Comparison of ENCODE assay signal across 27 mouse cellular contexts in the genomic region with DNA sequence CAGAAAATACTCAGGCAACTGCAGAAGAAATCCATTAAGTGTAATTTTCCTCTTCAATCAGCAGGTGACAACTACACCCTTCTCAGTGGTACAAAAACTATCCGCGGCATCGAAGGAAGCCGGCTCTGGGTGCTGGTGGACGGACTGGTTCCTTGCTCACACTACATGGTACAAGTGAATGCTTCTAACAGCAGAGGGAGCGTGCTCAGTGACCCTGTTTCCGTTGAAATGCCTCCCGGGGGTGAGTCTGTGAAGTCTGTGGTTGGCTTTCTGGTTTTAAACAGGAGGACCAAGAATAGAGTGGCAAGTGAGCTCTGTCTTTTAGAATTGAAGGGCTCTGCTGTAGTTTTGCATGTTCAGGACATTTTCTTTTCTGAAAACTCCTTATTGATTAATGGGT.
DNase-seq lines count a peak whose midpoint lies in the region; ATAC-seq and TF ChIP-seq lines count a peak whose summit lies in the region.
"Had no signal": no experiment of that assay in that cellular context is flagged by ENCODE, and none has a peak within 500 bp of the region (broad histone marks: within the 10 kb centered on the region; RNA-seq: fewer than 3 reads in every experiment).

No protein-coding gene starts in this region.

- peak; percentile 19; the same call in 1 of the 2 replicates for TF ChIP-seq CTCF in stomach, postnatal 0 days (IDR thresholded peaks at IDR 0.05; ENCODE audit: low read depth)

- H3K4me1 ChIP-seq in embryonic facial prominence, embryonic 14.5 days (ENCODE audit: control insufficient read depth, insufficient read depth, low read length), result no peaks in the 10 kb centered on the region
- peaks cover 12% of the 10 kb centered on the region for H3K4me1 ChIP-seq in embryonic facial prominence, embryonic 10.5 days
- peaks cover 24% of the 10 kb centered on the region for H3K4me1 ChIP-seq in megakaryocyte, embryonic 14.5 days
- H3K4me1 ChIP-seq in limb, embryonic 13.5 days, result peaks cover 11% of the 10 kb centered on the region
- H3K4me1 ChIP-seq in stomach, postnatal 0 days (replicated peaks; ENCODE audit: control insufficient read depth, insufficient read depth), result no peaks in the 10 kb centered on the region
- no peaks in the 10 kb centered on the region for H3K4me1 ChIP-seq in forebrain, embryonic 13.5 days
- H3K4me1 ChIP-seq: forebrain, embryonic 15.5 days; hindbrain, embryonic 10.5 days; hindbrain, embryonic 15.5 days; kidney, embryonic 15.5 days; midbrain, embryonic 12.5 days; neural tube, embryonic 13.5 days had no signal

- DNase-seq in embryonic facial prominence, embryonic 14.5 days (ENCODE audit: low spot score), result peak; percentile 44
- DNase-seq in embryonic facial prominence, embryonic 10.5 days (ENCODE audit: low spot score), result no peak
- DNase-seq in stomach, postnatal 0 days (ENCODE audit: low spot score), result no peak
- DNase-seq: adrenal gland, postnatal 14 days; cerebellum, adult 11-12 months; cerebellum, adult 9-11 months; gastrocnemius, adult 2 months; gastrocnemius, postnatal 36 days; heart, postnatal 10 days; kidney, adult 11 months; right cerebral cortex, postnatal 25 days; thymus, adult 18-20 months; thymus, postnatal 4 days had no signal

- no peak overlapping the region for H3K9ac ChIP-seq in embryonic facial prominence, embryonic 14.5 days (ENCODE audit: low read depth, low read length)
- no peak overlapping the region for H3K9ac ChIP-seq in limb, embryonic 13.5 days
- H3K9ac ChIP-seq in stomach, postnatal 0 days (ENCODE audit: low read length), result no peak overlapping the region
- no peak overlapping the region for H3K9ac ChIP-seq in forebrain, embryonic 13.5 days
- H3K9ac ChIP-seq: forebrain, embryonic 15.5 days; heart, embryonic 13.5 days; hindbrain, embryonic 15.5 days; kidney, embryonic 15.5 days; midbrain, embryonic 12.5 days; neural tube, embryonic 13.5 days had no signal

- no peak overlapping the region for H3K4me2 ChIP-seq in embryonic facial prominence, embryonic 14.5 days (ENCODE audit: low read depth, low read length)
- H3K4me2 ChIP-seq in limb, embryonic 13.5 days (replicated peaks), result 0 out of 2 replicates have a peak overlapping the region, but pooled peaks have one; percentile 7
- H3K4me2 ChIP-seq in stomach, postnatal 0 days (replicated peaks; ENCODE audit: low read depth), result no peak overlapping the region
- no peak overlapping the region for H3K4me2 ChIP-seq in forebrain, embryonic 13.5 days
- H3K4me2 ChIP-seq: forebrain, embryonic 15.5 days; heart, embryonic 13.5 days; hindbrain, embryonic 15.5 days; kidney, embryonic 15.5 days; midbrain, embryonic 12.5 days; neural tube, embryonic 13.5 days had no signal

- no peak for TF ChIP-seq EP300 in stomach, postnatal 0 days (optimal IDR thresholded peaks at IDR 0.05)

- H3K9me3 ChIP-seq in embryonic facial prominence, embryonic 14.5 days (ENCODE audit: control insufficient read depth, low read length), result no peaks in the 10 kb centered on the region
- peaks cover 6% of the 10 kb centered on the region for H3K9me3 ChIP-seq in embryonic facial prominence, embryonic 10.5 days
- no peaks in the 10 kb centered on the region; the same call in 1 of the 2 replicates for H3K9me3 ChIP-seq in megakaryocyte, embryonic 14.5 days
- H3K9me3 ChIP-seq in limb, embryonic 13.5 days, result no peaks in the 10 kb centered on the region
- no peaks in the 10 kb centered on the region for H3K9me3 ChIP-seq in stomach, postnatal 0 days (ENCODE audit: control insufficient read depth, low read length)
- no peaks in the 10 kb centered on the region for H3K9me3 ChIP-seq in forebrain, embryonic 13.5 days (replicated peaks)
- H3K9me3 ChIP-seq: forebrain, embryonic 15.5 days; heart, embryonic 13.5 days; hindbrain, embryonic 15.5 days; kidney, embryonic 15.5 days; midbrain, embryonic 12.5 days; neural tube, embryonic 13.5 days had no signal

- H3K27me3 ChIP-seq in embryonic facial prominence, embryonic 14.5 days (replicated peaks; ENCODE audit: control insufficient read depth, insufficient read depth, low read length), result no peaks in the 10 kb centered on the region
- no peaks in the 10 kb centered on the region for H3K27me3 ChIP-seq in embryonic facial prominence, embryonic 10.5 days (replicated peaks; ENCODE audit: low read depth, poor library complexity, severe bottlenecking)
- H3K27me3 ChIP-seq in megakaryocyte, embryonic 14.5 days (replicated peaks), result no peaks in the 10 kb centered on the region
- H3K27me3 ChIP-seq in limb, embryonic 13.5 days, result peaks cover 5% of the 10 kb centered on the region; the same call in 1 of the 2 replicates
- no peaks in the 10 kb centered on the region for H3K27me3 ChIP-seq in stomach, postnatal 0 days (ENCODE audit: control insufficient read depth, insufficient read depth, low read length)
- H3K27me3 ChIP-seq in forebrain, embryonic 13.5 days, result no peaks in the 10 kb centered on the region
- H3K27me3 ChIP-seq: forebrain, embryonic 15.5 days; heart, embryonic 13.5 days; hindbrain, embryonic 15.5 days; kidney, embryonic 15.5 days; midbrain, embryonic 12.5 days; neural tube, embryonic 13.5 days had no signal

- H3K27ac ChIP-seq in embryonic facial prominence, embryonic 14.5 days (replicated peaks; ENCODE audit: low read depth, low read length), result no peak overlapping the region
- no peak overlapping the region for H3K27ac ChIP-seq in embryonic facial prominence, embryonic 10.5 days (replicated peaks)
- H3K27ac ChIP-seq in limb, embryonic 13.5 days, result no peak overlapping the region
- H3K27ac ChIP-seq in stomach, postnatal 0 days (replicated peaks), result no peak overlapping the region
- H3K27ac ChIP-seq in forebrain, embryonic 13.5 days, result no peak overlapping the region
- H3K27ac ChIP-seq: forebrain, embryonic 15.5 days; gastrocnemius, adult 2 months; heart, embryonic 13.5 days; hindbrain, embryonic 10.5 days; hindbrain, embryonic 15.5 days; kidney, embryonic 15.5 days; midbrain, embryonic 12.5 days; neural tube, embryonic 13.5 days had no signal

- no peak overlapping the region for H3K4me3 ChIP-seq in embryonic facial prominence, embryonic 14.5 days (ENCODE audit: low read depth, low read length)
- no peak overlapping the region for H3K4me3 ChIP-seq in embryonic facial prominence, embryonic 10.5 days
- peak overlapping the region; percentile 57 for H3K4me3 ChIP-seq in megakaryocyte, embryonic 14.5 days (replicated peaks)
- H3K4me3 ChIP-seq in limb, embryonic 13.5 days, result no peak overlapping the region
- no peak overlapping the region for H3K4me3 ChIP-seq in stomach, postnatal 0 days (ENCODE audit: low read depth, low read length)
- H3K4me3 ChIP-seq in forebrain, embryonic 13.5 days, result no peak overlapping the region
- H3K4me3 ChIP-seq: forebrain, embryonic 15.5 days; gastrocnemius, adult 2 months; heart, embryonic 13.5 days; hindbrain, embryonic 10.5 days; hindbrain, embryonic 15.5 days; kidney, embryonic 15.5 days; midbrain, embryonic 12.5 days; myocyte; neural tube, embryonic 13.5 days had no signal

- H3K36me3 ChIP-seq in embryonic facial prominence, embryonic 14.5 days (ENCODE audit: control insufficient read depth, insufficient read depth, low read length), result no peaks in the 10 kb centered on the region
- no peaks in the 10 kb centered on the region for H3K36me3 ChIP-seq in embryonic facial prominence, embryonic 10.5 days (replicated peaks)
- H3K36me3 ChIP-seq in megakaryocyte, embryonic 14.5 days (replicated peaks; ENCODE audit: low read length), result no peaks in the 10 kb centered on the region
- H3K36me3 ChIP-seq in limb, embryonic 13.5 days, result no peaks in the 10 kb centered on the region
- H3K36me3 ChIP-seq in stomach, postnatal 0 days (ENCODE audit: control insufficient read depth, insufficient read depth, low read length), result no peaks in the 10 kb centered on the region
- H3K36me3 ChIP-seq in forebrain, embryonic 13.5 days (ENCODE audit: poor library complexity, severe bottlenecking), result no peaks in the 10 kb centered on the region
- H3K36me3 ChIP-seq: forebrain, embryonic 15.5 days; heart, embryonic 13.5 days; hindbrain, embryonic 10.5 days; hindbrain, embryonic 15.5 days; kidney, embryonic 15.5 days; midbrain, embryonic 12.5 days; neural tube, embryonic 13.5 days had no signal

- 30% methylated on average over 8 of the region's 8 CpGs for WGBS in embryonic facial prominence, embryonic 14.5 days
- WGBS in embryonic facial prominence, embryonic 10.5 days, result 61% methylated on average over 8 of the region's 8 CpGs
- 40% methylated on average over 8 of the region's 8 CpGs for WGBS in limb, embryonic 13.5 days
- WGBS in stomach, postnatal 0 days, result 44% methylated on average over 8 of the region's 8 CpGs
- 69% methylated on average over 8 of the region's 8 CpGs for WGBS in forebrain, embryonic 13.5 days

- ATAC-seq in embryonic facial prominence, embryonic 14.5 days (ENCODE audit: low read depth), result no peak
- ATAC-seq in megakaryocyte, adult 5-6 weeks (ENCODE audit: poor library complexity, severe bottlenecking), result no peak
- ATAC-seq in limb, embryonic 13.5 days (ENCODE audit: low FRiP score, low read depth), result no peak
- ATAC-seq in stomach, postnatal 0 days (ENCODE audit: low FRiP score, low TSS enrichment), result no peak
- ATAC-seq in forebrain, embryonic 13.5 days, result no peak
- ATAC-seq: forebrain, embryonic 15.5 days; inflammation-experienced regulatory T-cells, adult 6 months; Patski had no signal
